Mouse (Mus musculus) CH12.LX (cell line): Measurements from ENCODE around the gene C1rl. TPM values are rescaled to one million over a fixed set of nuclear protein-coding genes. Genes with fewer than 3 reads are reported as not detected.
"Not testable (repeated sequence)": the region's sequence is repeated elsewhere in the genome, so short reads cannot be mapped to it uniquely, and the experiment has no call there.

ENCODE experiments used
- DNase-seq: peaks from one replicate; pipeline ENCODE4 v3.0.0-alpha.2; 2013; ENCODE audit errors: extremely low read depth
- H3K27ac ChIP-seq: 2 replicates; pipeline ENCODE4 v1.5.1; 2012; ENCODE audit warnings: low read depth, mild to moderate bottlenecking, control low read depth, moderate library complexity; ENCODE audit not compliant: insufficient read depth
- H3K27me3 ChIP-seq: replicated peaks from 2 replicates; pipeline ENCODE3; 2012; ENCODE audit warnings: inconsistent platforms
- H3K36me3 ChIP-seq, 2 experiments: replicated peaks in 1 of 2; 2 replicates each; pipeline versions ENCODE3 to v1.6.1; 2012; ENCODE audit warnings: inconsistent platforms in 1 of 2, low read length in 1 of 2, mild to moderate bottlenecking in 1 of 2, mixed read lengths in 1 of 2, moderate library complexity in 1 of 2; ENCODE audit not compliant: control insufficient read depth in 1 of 2, insufficient read depth in 1 of 2
- H3K4me1 ChIP-seq, 2 experiments: 2 replicates each; pipeline ENCODE4 v1.6.1; 2012; ENCODE audit warnings: inconsistent platforms in 1 of 2, moderate library complexity in 1 of 2; ENCODE audit not compliant: insufficient read depth in 2 of 2, control insufficient read depth in 1 of 2
- H3K4me2 ChIP-seq: 2 replicates; pipeline ENCODE4 v1.6.1; 2012; ENCODE audit warnings: low read depth, mild to moderate bottlenecking, control low read depth; ENCODE audit not compliant: poor library complexity, insufficient read depth, severe bottlenecking
- H3K4me3 ChIP-seq, 3 experiments: fragments of 150-350 bp in 1 of 3; sonication (generic) in 1 of 3; replicated peaks in 1 of 3; 2 replicates each; pipeline versions ENCODE3 to v1.5.1; 2011 to 2012; ENCODE audit warnings: low read depth in 2 of 3, low read length in 2 of 3, mild to moderate bottlenecking in 2 of 3, moderate library complexity in 2 of 3, control low read depth in 1 of 3, improper control_type of control experiment in 1 of 3, inconsistent platforms in 1 of 3, mixed read lengths in 1 of 3; ENCODE audit not compliant: poor library complexity in 1 of 3
- H3K79me2 ChIP-seq: replicated peaks from 2 replicates; pipeline ENCODE4 v1.6.1; 2012; ENCODE audit warnings: mild to moderate bottlenecking, moderate library complexity; ENCODE audit not compliant: control insufficient read depth, poor library complexity, insufficient read depth, severe bottlenecking; ENCODE audit errors: extremely low read depth
- H3K9ac ChIP-seq: 2 replicates; pipeline ENCODE4 v1.6.1; 2012; ENCODE audit warnings: low read depth, mild to moderate bottlenecking, control low read depth, moderate library complexity; ENCODE audit not compliant: insufficient read depth
- H3K9me3 ChIP-seq: replicated peaks from 2 replicates; pipeline ENCODE3; 2012; ENCODE audit warnings: low read length, inconsistent platforms, mixed read lengths
- BHLHE40 ChIP-seq: IDR thresholded peaks from 2 replicates; pipeline ENCODE4 v1.6.1; 2011; ENCODE audit warnings: mild to moderate bottlenecking, low read depth, low read length, improper control_type of control experiment
- CHD1 ChIP-seq: IDR thresholded peaks from 2 replicates; pipeline ENCODE4 v1.6.1; 2012; ENCODE audit warnings: low read depth, low read length, improper control_type of control experiment, inconsistent platforms
- CHD2 ChIP-seq: IDR thresholded peaks from 2 replicates; pipeline ENCODE4 v1.6.1; 2011; ENCODE audit warnings: low read length, improper control_type of control experiment
- CTCF ChIP-seq, 2 experiments: IDR thresholded peaks in 1 of 2; conservative IDR thresholded peaks in 1 of 2; 2 replicates each; pipeline ENCODE4 v1.5.1; 2011 to 2012; ENCODE audit warnings: low read depth in 2 of 2, low read length in 2 of 2, improper control_type of control experiment in 1 of 2, inconsistent platforms in 1 of 2, mild to moderate bottlenecking in 1 of 2, moderate library complexity in 1 of 2
- E2F4 ChIP-seq: IDR thresholded peaks from 2 replicates; pipeline ENCODE4 v1.6.1; 2011; ENCODE audit warnings: low read depth, low read length, improper control_type of control experiment; ENCODE audit not compliant: insufficient replicate concordance
- HCFC1 ChIP-seq: IDR thresholded peaks from 2 replicates; pipeline ENCODE4 v1.6.1; 2012; ENCODE audit warnings: low read depth, mild to moderate bottlenecking, inconsistent platforms, low read length, improper control_type of control experiment
- IRF4 ChIP-seq: IDR thresholded peaks from 2 replicates; pipeline ENCODE4 v1.6.1; 2014; ENCODE audit warnings: low read depth, mild to moderate bottlenecking, inconsistent platforms, low read length, improper control_type of control experiment
- JUND ChIP-seq: conservative IDR thresholded peaks from 2 replicates; pipeline ENCODE4 v1.6.1; 2011; ENCODE audit warnings: low read depth, low read length, improper control_type of control experiment
- MAZ ChIP-seq: IDR thresholded peaks from 2 replicates; pipeline ENCODE4 v1.6.1; 2012; ENCODE audit warnings: low read depth, mild to moderate bottlenecking, inconsistent platforms, low read length, improper control_type of control experiment, moderate library complexity
- MEF2A ChIP-seq: IDR thresholded peaks from 2 replicates; pipeline ENCODE4 v1.6.1; 2014; ENCODE audit warnings: low read depth, mild to moderate bottlenecking, inconsistent platforms, low read length, improper control_type of control experiment, borderline replicate concordance
- MXI1 ChIP-seq: IDR thresholded peaks from 2 replicates; pipeline ENCODE4 v1.6.1; 2011; ENCODE audit warnings: mild to moderate bottlenecking, low read depth, low read length, improper control_type of control experiment
- NELFE ChIP-seq: IDR thresholded peaks from 2 replicates; pipeline ENCODE4 v1.6.1; 2011; ENCODE audit warnings: low read depth, low read length, improper control_type of control experiment
- NRF1 ChIP-seq: IDR thresholded peaks from 2 replicates; pipeline ENCODE4 v1.6.1; 2014; ENCODE audit warnings: low read depth, mild to moderate bottlenecking, inconsistent platforms, low read length, improper control_type of control experiment, moderate library complexity
- POLR2A ChIP-seq: IDR thresholded peaks from 2 replicates; pipeline ENCODE4 v1.6.1; 2011; ENCODE audit warnings: low read depth, mild to moderate bottlenecking, improper control_type of control experiment, low read length
- POLR2AphosphoS2 ChIP-seq: IDR thresholded peaks from 2 replicates; pipeline ENCODE4 v1.6.1; 2011; ENCODE audit warnings: low read depth, low read length, improper control_type of control experiment
- RAD21 ChIP-seq: IDR thresholded peaks from 2 replicates; pipeline ENCODE4 v1.6.1; 2011; ENCODE audit warnings: low read depth, mild to moderate bottlenecking, low read length, improper control_type of control experiment, moderate library complexity
- RCOR1 ChIP-seq: conservative IDR thresholded peaks from 2 replicates; pipeline ENCODE4 v1.6.1; 2012; ENCODE audit warnings: low read depth, mild to moderate bottlenecking, inconsistent platforms, low read length, improper control_type of control experiment
- SMC3 ChIP-seq: IDR thresholded peaks from 2 replicates; pipeline ENCODE4 v1.6.1; 2011; ENCODE audit warnings: low read depth, low read length, improper control_type of control experiment
- TBP ChIP-seq: conservative IDR thresholded peaks from 2 replicates; pipeline ENCODE4 v1.6.1; 2011; ENCODE audit warnings: low read depth, low read length, improper control_type of control experiment
- USF1 ChIP-seq: IDR thresholded peaks from 2 replicates; pipeline ENCODE4 v1.6.1; 2014; ENCODE audit warnings: low read depth, mild to moderate bottlenecking, inconsistent platforms, low read length, improper control_type of control experiment
- USF2 ChIP-seq: conservative IDR thresholded peaks from 2 replicates; pipeline ENCODE4 v1.6.1; 2011; ENCODE audit warnings: low read depth, low read length, improper control_type of control experiment
- ZKSCAN1 ChIP-seq: IDR thresholded peaks from 2 replicates; pipeline ENCODE4 v1.6.1; 2012; ENCODE audit warnings: low read depth, inconsistent platforms, low read length, improper control_type of control experiment, borderline replicate concordance
- ZNF384 ChIP-seq: IDR thresholded peaks from 2 replicates; pipeline ENCODE4 v1.6.1; 2012; ENCODE audit warnings: low read depth, low read length, improper control_type of control experiment, inconsistent platforms
- dilution Hi-C: fragments of 300-500 bp; cut with MboI; formaldehyde crosslinking; loops from 2 replicates; pipeline ENCODE4 v1.14.3; 2020; ENCODE audit warnings: low sequenced_read_pairs; ENCODE audit not compliant: extremely low pct_unique_long_range_greater_than_20kb, extremely low pct_ligation_motif_present
- in situ Hi-C: fragments of 300-500 bp; cut with MboI; formaldehyde crosslinking; loops from 3 replicates; pipeline ENCODE4 v1.14.3; 2019; ENCODE audit warnings: low sequenced_read_pairs, low pct_ligation_motif_present, low pct_unique_long_range_greater_than_20kb, mixed read lengths
- polyA plus RNA-seq: library from polyadenylated mRNA; unstranded; fragments of >175 nt; gene quantifications from 2 replicates; pipeline ENCODE4 v1.2.1, GENCODE M21; 2012; ENCODE audit warnings: low read depth; ENCODE audit not compliant: insufficient read length
- total RNA-seq, 2 experiments: library from RNA; depleted of rRNA; stranded (reverse); fragments of 300-350 nt in 1 of 2; fragments of >200 nt in 1 of 2; gene quantifications; 2 replicates each; pipeline ENCODE4 v1.2.3; 2012 to 2014

Gene C1rl
- total and polyA plus RNA-seq, 3 experiments, result 0.59 to 2.4 (median 1.2) TPM

- peaks cover 6 to 16% of the 10 kb centered on the region in 2 experiments for H3K4me1 ChIP-seq
- dilution Hi-C loops, H3K36me3 ChIP-seq, H3K79me2 ChIP-seq, H3K9ac ChIP-seq, H3K4me3 ChIP-seq, H3K4me2 ChIP-seq, H3K9me3 ChIP-seq, DNase-seq, H3K27ac ChIP-seq: not testable (repeated sequence)
- H3K27me3 ChIP-seq, result peaks cover 52% of the 10 kb centered on the region
- in situ Hi-C loops, result loop anchor here (10.0 kb wide), 1 partner anchor 73 kb away; the partner anchor contains the start of gene C1s1
These were observed 20.9 kb upstream of the C1rl start for GRCm38 (mm10) chr6:124471783-124472638.

DNA sequence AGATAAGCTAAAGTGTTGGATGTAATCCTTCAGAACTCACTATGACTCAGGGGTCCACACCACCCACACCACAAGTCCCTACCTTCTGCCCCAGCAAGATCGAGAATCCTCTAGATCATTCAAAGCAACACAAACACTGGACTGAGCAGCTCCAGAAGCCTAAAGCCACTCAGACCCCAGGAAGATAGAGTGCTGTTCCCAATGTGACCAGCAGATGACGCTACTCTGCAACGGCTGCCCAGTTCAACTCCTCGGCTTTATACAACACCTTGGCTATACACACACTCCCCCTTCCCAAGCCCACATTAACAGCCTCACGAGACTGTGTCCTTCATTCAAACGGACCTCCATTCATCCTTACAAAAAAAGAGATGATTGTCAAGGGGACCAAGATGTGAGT, 20.1 kb upstream of the C1rl start:
- dilution Hi-C loops (no loop called here), in situ Hi-C loops (loop anchor here (10.0 kb wide), 1 partner anchor 72 kb away; the partner anchor contains the start of gene C1s1)
- Histone ChIP-seq H3K9me3 (no peaks in the 10 kb centered on the region), H3K4me1 (peaks cover 6 to 20% of the 10 kb centered on the region in 2 experiments), H3K36me3 (no peaks in the 10 kb centered on the region), H3K27me3 (peaks cover 50% of the 10 kb centered on the region), H3K4me3 (no peak overlapping the region), H3K4me2 (peak overlapping the region; percentile 10; the same call in 1 of the 2 replicates), H3K27ac (no peak overlapping the region), H3K9ac (no peak overlapping the region), H3K79me2 (peaks cover 4% of the 10 kb centered on the region; the same call in 1 of the 2 replicates)
- TF ChIP-seq SMC3 (peak; percentile 71), RAD21 (peak; percentile 63), BHLHE40 (peak; percentile 31; the same call in 1 of the 2 replicates), POLR2AphosphoS2 (no peak), MAZ (0 out of 2 replicates have a peak, but pooled peaks have one; percentile 43), ZNF384 (no peak), CTCF (conservative IDR thresholded peaks at IDR 0.05 in 1 of 2, IDR thresholded peaks at IDR 0.05 in 1 of 2; ENCODE audit: low read depth in 2 of 2, low read length in 2 of 2) (peak; percentile 88 to 99), JUND (no peak), NELFE (0 out of 2 replicates have a peak, but pooled peaks have one; percentile 16), IRF4 (peak; percentile 34; the same call in 1 of the 2 replicates)
- DNase-seq, result peak; percentile 67

- Histone ChIP-seq H3K4me3 (peak overlapping the region; percentile 69 to 92 (median 82)), H3K79me2 (peaks cover 4% of the 10 kb centered on the region; the same call in 1 of the 2 replicates), H3K9ac (peak overlapping the region; percentile 87), H3K4me1 (peaks cover 15 to 38% of the 10 kb centered on the region in 2 experiments), H3K27me3 (peaks cover 43% of the 10 kb centered on the region), H3K9me3 (no peaks in the 10 kb centered on the region), H3K27ac (peak overlapping the region; percentile 74), H3K36me3 (no peaks in the 10 kb centered on the region), H3K4me2 (peak overlapping the region; percentile 79)
- in situ Hi-C loops (loop anchor here (10.0 kb wide), 1 partner anchor 70 kb away; the partner anchor contains the start of gene C1s1), dilution Hi-C loops (no loop called here)
- peak; percentile 85 for DNase-seq
- TF ChIP-seq CHD2 (no peak), RCOR1 (no peak), IRF4 (no peak), USF2 (no peak), CHD1 (no peak), E2F4 (peak; percentile 89; the same call in 1 of the 2 replicates), TBP (peak; percentile 98), JUND (no peak), POLR2A (peak; percentile 94), MEF2A (no peak; the same call in 1 of the 2 replicates), USF1 (no peak), POLR2AphosphoS2 (peak; percentile 91; the same call in 1 of the 2 replicates), ZNF384 (no peak), MXI1 (no peak), HCFC1 (peak; percentile 75), NRF1 (no peak), BHLHE40 (no peak), ZKSCAN1 (no peak)
These were observed 18.3 kb upstream of the C1rl start for GRCm38 (mm10) chr6:124474621-124475020.
